Mouse (Mus musculus) thymus, adult 2 months (tissue): ENCODE results near the gene Nhsl1. TPM values are rescaled to one million over a fixed set of nuclear protein-coding genes. Genes with fewer than 3 reads are reported as not detected.

ENCODE experiments used
- DNase-seq: peaks from one replicate; pipeline ENCODE4 v3.0.0; 2021
- H3K27ac ChIP-seq: fragments of 200-500 bp; 2 replicates; pipeline ENCODE4 v1.5.1; 2012; ENCODE audit warnings: low read length, control low read depth; ENCODE audit not compliant: control insufficient read depth, insufficient read depth
- H3K27me3 ChIP-seq: fragments of 200-500 bp; 2 replicates; pipeline ENCODE4 v1.6.1; 2012; ENCODE audit warnings: mild to moderate bottlenecking, low read length, moderate library complexity, mixed read lengths; ENCODE audit not compliant: control insufficient read depth, insufficient read depth
- H3K36me3 ChIP-seq: fragments of 200-500 bp; 2 replicates; pipeline ENCODE4 v1.6.1; 2012; ENCODE audit warnings: mild to moderate bottlenecking, low read length, moderate library complexity; ENCODE audit not compliant: control insufficient read depth, insufficient read depth
- H3K4me1 ChIP-seq: fragments of 200-500 bp; replicated peaks from 2 replicates; pipeline ENCODE4 v1.6.1; 2012; ENCODE audit warnings: low read length; ENCODE audit not compliant: control insufficient read depth, insufficient read depth
- H3K4me3 ChIP-seq: fragments of 200-500 bp; 2 replicates; pipeline ENCODE4 v1.5.1; 2012; ENCODE audit warnings: mild to moderate bottlenecking, low read length, control low read depth, moderate library complexity; ENCODE audit not compliant: control insufficient read depth, insufficient read depth
- CTCF ChIP-seq: fragments of 200-500 bp; IDR thresholded peaks from 2 replicates; pipeline ENCODE4 v1.5.1; 2012; ENCODE audit warnings: mild to moderate bottlenecking, control low read depth, low read length, moderate library complexity, borderline replicate concordance; ENCODE audit not compliant: control insufficient read depth, poor library complexity, insufficient read depth; ENCODE audit errors: extremely low read depth
- POLR2A ChIP-seq: fragments of 200-500 bp; IDR thresholded peaks from 2 replicates; pipeline ENCODE4 v1.6.1; 2012; ENCODE audit warnings: mild to moderate bottlenecking, low read length, control low read depth, moderate library complexity; ENCODE audit not compliant: control insufficient read depth, poor library complexity, insufficient read depth; ENCODE audit errors: extremely low read depth
- WGBS: fragments of 180-500 bp; shearing (Covaris S2); methylation state at CpG from one replicate; pipeline ENCODE4 v1.1.7; 2018; 5-methylcytosine and 5-hydroxymethylcytosine counted together
- polyA plus RNA-seq: library from polyadenylated mRNA; depleted of rRNA; stranded (reverse); fragments of >200 nt; gene quantifications from 2 replicates; pipeline ENCODE4 v1.2.3, GENCODE M21; 2012

Gene Nhsl1
- polyA plus RNA-seq, 1 experiment = 18.1 TPM

- WGBS = 96% methylated on average over 15 of the region's 15 CpGs
- no peak for DNase-seq
- TF ChIP-seq CTCF (no peak), POLR2A (no peak)
- Histone ChIP-seq H3K4me1 (peaks cover 10% of the 10 kb centered on the region), H3K27me3 (no peaks in the 10 kb centered on the region), H3K36me3 (no peaks in the 10 kb centered on the region), H3K27ac (no peak overlapping the region), H3K4me3 (no peak overlapping the region)
Observed at GRCm38 (mm10) chr10:18525311-18525710, 206.5 kb downstream of the Nhsl1 start.

DNA sequence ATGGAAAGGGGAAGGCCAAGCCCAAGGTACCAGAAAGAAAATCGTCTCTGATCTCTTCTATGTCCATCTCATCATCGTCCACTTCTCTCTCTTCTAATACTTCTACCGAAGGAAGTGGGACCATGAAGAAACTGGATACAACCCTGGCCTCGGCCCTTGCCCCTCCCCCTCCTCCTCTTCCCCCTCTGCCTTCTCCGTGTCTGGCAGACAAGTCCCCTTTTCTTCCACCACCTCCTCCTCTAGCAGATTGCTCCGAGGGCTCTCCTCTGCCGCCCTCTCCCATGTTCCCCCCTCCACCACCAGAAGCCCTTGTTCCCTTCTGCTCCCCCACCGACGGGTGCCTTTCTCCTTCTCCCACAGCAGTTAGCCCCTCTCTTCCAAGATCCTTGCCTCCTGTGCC lies 206.9 kb downstream of the Nhsl1 start:
- DNase-seq = no peak
- Histone ChIP-seq H3K27me3 (no peaks in the 10 kb centered on the region), H3K4me1 (peaks cover 10% of the 10 kb centered on the region), H3K36me3 (peaks cover under 1% of the 10 kb centered on the region; the same call in 1 of the 2 replicates), H3K27ac (no peak overlapping the region), H3K4me3 (no peak overlapping the region)
- WGBS = 90% methylated on average over 9 of the region's 9 CpGs
- no peak for TF ChIP-seq CTCF
- no peak for TF ChIP-seq POLR2A

DNA sequence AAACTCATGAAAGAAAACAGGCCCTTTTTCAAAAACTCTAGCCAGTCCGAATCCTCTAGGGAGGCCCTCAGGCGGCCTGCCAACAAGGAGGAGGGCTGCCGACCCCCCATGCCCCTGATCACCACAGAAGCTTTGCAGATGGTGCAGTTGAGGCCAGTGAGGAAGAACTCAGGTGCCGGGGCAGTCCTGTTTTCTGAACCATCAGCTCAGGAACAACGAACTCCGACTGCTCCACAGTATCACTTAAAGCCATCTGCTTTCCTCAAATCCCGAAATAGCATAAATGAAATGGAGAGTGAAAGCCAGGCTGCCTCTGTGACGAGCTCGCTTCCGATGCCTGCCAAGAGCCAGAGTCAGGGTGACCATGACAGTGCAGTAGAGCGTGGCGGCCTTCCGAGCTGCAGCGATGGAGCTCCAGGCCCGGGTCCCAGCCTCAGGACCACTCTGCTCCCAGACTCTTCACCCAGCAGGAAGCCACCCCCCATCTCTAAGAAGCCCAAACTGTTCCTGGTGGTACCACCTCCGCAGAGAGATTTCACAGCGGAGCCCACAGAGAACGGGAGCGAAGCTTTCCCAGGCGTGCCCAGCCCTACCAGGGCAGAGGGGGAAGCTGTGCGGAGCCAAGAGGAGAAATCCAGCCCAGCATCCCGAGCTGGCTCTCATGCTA lies 207.5 kb downstream of the Nhsl1 start:
- H3K4me3 ChIP-seq = no peak overlapping the region
- 91% methylated on average over 22 of the region's 22 CpGs for WGBS
- H3K4me1 ChIP-seq = peaks cover 10% of the 10 kb centered on the region
- DNase-seq = peak; percentile 13
- peaks cover 6% of the 10 kb centered on the region for H3K36me3 ChIP-seq
- no peaks in the 10 kb centered on the region for H3K27me3 ChIP-seq
- peak overlapping the region; percentile 94 for H3K27ac ChIP-seq
- TF ChIP-seq CTCF (no peak), POLR2A (no peak)

DNA sequence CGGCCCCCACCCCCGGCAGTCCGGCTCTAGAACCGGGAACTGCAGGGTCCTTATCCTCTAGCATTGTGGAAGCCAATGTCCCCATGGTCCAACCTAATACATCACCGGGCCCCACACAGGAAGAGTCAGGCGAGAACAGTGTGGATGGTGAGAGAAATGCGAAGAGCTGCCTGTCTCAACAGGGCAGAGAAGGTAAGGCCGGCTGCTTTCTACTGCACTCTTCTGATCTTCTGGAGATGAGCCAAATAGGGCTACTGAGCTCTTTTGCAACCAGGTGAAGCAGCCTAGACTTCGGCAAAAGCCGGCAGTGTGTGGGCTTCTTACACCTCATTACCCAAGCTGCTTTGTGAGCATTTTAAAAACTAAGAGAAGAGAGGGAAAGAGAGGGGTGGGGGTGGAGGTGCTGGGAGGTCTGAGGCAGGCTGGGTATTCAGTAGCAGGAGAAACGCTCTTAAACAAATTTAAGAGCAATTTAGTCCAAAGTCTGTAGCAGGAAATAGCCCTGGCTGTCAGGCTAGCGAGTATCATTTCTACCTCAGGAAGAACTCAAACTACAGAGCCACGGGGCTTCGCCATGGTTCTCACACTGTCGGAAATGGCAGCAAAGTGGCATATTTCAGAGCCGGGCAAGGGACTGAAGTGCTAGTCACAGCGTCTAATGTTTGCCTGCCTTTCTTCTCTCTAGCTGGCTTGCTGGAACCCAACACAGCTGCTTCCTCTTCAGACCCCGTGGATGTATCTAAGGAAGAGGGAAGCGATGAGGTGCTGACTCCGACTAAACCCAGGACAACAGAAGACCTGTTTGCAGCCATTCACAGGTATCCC lies 208.3 kb downstream of the Nhsl1 start:
- WGBS = 31% methylated on average over 20 of the region's 20 CpGs
- H3K36me3 ChIP-seq = peaks cover 14% of the 10 kb centered on the region
- TF ChIP-seq CTCF = no peak
- TF ChIP-seq POLR2A = no peak
- H3K4me1 ChIP-seq = peaks cover 10% of the 10 kb centered on the region
- DNase-seq = peak; percentile 58
- peak overlapping the region; percentile 50 for H3K4me3 ChIP-seq
- peak overlapping the region; percentile 94 for H3K27ac ChIP-seq
- no peaks in the 10 kb centered on the region for H3K27me3 ChIP-seq

DNA sequence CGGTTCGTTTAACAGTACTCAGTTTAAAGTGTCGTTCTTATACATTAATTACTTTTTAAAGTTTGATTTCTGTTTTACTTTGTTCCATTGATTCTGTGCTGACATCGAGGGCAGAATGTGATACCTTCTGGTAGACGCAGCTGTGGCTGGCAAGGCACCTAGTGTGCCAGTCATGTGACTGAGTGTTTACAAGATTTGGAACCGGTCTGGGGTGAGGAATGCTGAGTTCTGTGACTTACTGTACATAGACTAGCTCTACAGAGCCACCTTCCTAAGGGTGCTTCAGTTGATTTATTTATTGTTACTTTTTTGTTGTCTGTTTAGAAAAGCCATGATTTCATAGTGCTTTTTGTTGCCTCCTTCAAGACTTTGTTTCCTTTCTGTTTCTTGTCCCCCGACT lies 209.0 kb downstream of the Nhsl1 start:
- H3K27ac ChIP-seq = peak overlapping the region; percentile 94
- peak; percentile 58 for DNase-seq
- H3K36me3 ChIP-seq = peaks cover 15% of the 10 kb centered on the region
- H3K4me1 ChIP-seq = peaks cover 10% of the 10 kb centered on the region
- TF ChIP-seq POLR2A (no peak), CTCF (no peak)
- 12% methylated on average over 7 of the region's 7 CpGs for WGBS
- no peaks in the 10 kb centered on the region for H3K27me3 ChIP-seq
- H3K4me3 ChIP-seq = no peak overlapping the region

GRCm38 (mm10) chr10:18528475-18528874 lies 209.7 kb downstream of the Nhsl1 start:
- Histone ChIP-seq H3K27ac (peak overlapping the region; percentile 46), H3K4me3 (peak overlapping the region; percentile 4; the same call in 1 of the 2 replicates), H3K4me1 (peaks cover 10% of the 10 kb centered on the region), H3K36me3 (peaks cover 20% of the 10 kb centered on the region), H3K27me3 (no peaks in the 10 kb centered on the region)
- TF ChIP-seq CTCF (no peak), POLR2A (no peak)
- peak; percentile 56 for DNase-seq
- 48% methylated on average over 5 of the region's 5 CpGs for WGBS
